7 mouse cellular contexts compared by ENCODE assay signal in the genomic region with DNA sequence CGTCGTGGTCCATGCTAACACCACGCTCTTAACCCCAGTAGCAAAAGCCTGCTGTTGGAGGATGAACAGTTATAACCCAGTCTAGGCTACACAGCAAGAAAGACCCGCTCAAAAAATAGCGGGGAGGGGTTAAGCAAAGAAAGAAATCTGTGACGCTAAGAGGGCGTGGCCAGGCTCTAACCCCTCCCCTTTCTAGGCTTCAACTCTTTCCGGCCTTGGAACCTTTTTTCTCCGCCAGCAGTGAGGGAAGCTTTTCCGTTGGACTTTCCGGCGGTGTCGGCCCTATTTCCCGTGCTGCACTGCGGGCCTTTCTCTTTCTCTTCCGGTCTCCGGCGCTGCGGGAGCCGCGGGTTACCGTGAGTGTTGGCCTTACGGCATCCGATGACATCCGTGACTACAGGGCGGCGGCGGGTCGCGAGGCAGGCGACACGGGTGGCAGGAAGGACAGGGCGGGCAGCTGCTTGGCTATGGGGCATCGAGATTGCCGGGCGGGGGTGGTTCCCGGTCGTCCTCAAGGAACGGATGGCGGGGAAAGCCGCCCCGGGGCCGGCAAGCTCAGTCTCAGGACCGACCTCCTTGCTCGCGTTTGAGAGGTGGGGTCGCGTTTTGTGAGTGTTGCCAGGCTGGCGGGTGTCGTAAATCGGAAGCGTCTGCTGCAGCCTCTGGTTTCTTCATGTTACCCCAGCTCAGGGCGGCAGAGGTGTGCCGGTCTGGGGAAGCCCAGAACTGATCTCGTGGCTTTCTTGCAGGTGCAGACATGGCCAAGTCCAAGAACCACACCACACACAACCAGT. TPM values are rescaled to one million over a fixed set of nuclear protein-coding genes. Genes with fewer than 3 reads are reported as not detected.
DNase-seq lines count a peak whose midpoint lies in the region; ATAC-seq lines count a peak whose summit lies in the region.

A gene (plus strand): TSS at position 234 of the 794 bp plus-strand sequence.

- H3K4me2 ChIP-seq in midbrain, embryonic 13.5 days (replicated peaks), result peak within 1 kb of the TSS; percentile 89

- peak within 1 kb of the TSS; percentile 91 for H3K4me3 ChIP-seq in embryonic facial prominence, embryonic 10.5 days
- H3K4me3 ChIP-seq in limb, embryonic 10.5 days, result peak within 1 kb of the TSS; percentile 89
- peak within 1 kb of the TSS; percentile 92 for H3K4me3 ChIP-seq in midbrain, embryonic 13.5 days (replicated peaks)

- H3K9ac ChIP-seq in midbrain, embryonic 13.5 days (replicated peaks), result peak within 1 kb of the TSS; percentile 98

- peak within 1 kb of the TSS; percentile 98 for H3K27ac ChIP-seq in embryonic facial prominence, embryonic 10.5 days (replicated peaks)
- peak within 1 kb of the TSS; percentile 97 for H3K27ac ChIP-seq in limb, embryonic 10.5 days
- peak within 1 kb of the TSS; percentile 95 for H3K27ac ChIP-seq in midbrain, embryonic 13.5 days

- WGBS in embryonic facial prominence, embryonic 10.5 days, result under 1% methylated on average over 55 of the region's 55 CpGs
- WGBS in limb, embryonic 10.5 days, result under 1% methylated on average over 55 of the region's 55 CpGs
- under 1% methylated on average over 55 of the region's 55 CpGs for WGBS in midbrain, embryonic 13.5 days

- H3K9me3 ChIP-seq in embryonic facial prominence, embryonic 10.5 days, result no peaks in the 10 kb centered on the region
- H3K9me3 ChIP-seq in limb, embryonic 10.5 days (replicated peaks), result no peaks in the 10 kb centered on the region
- no peaks in the 10 kb centered on the region for H3K9me3 ChIP-seq in midbrain, embryonic 13.5 days

- H3K27me3 ChIP-seq in embryonic facial prominence, embryonic 10.5 days (replicated peaks; ENCODE audit: low read depth, poor library complexity, severe bottlenecking), result no peaks in the 10 kb centered on the region
- H3K27me3 ChIP-seq in limb, embryonic 10.5 days (ENCODE audit: low read depth, poor library complexity, severe bottlenecking), result no peaks in the 10 kb centered on the region
- H3K27me3 ChIP-seq in midbrain, embryonic 13.5 days, result no peaks in the 10 kb centered on the region

- H3K36me3 ChIP-seq in embryonic facial prominence, embryonic 10.5 days (replicated peaks), result peaks cover 42% of the 10 kb centered on the region
- peaks cover 42% of the 10 kb centered on the region for H3K36me3 ChIP-seq in limb, embryonic 10.5 days
- H3K36me3 ChIP-seq in midbrain, embryonic 13.5 days, result peaks cover 37% of the 10 kb centered on the region

- DNase-seq in adrenal gland, postnatal 10 days, result peak; percentile 96
- peak; percentile 94 for DNase-seq in embryonic facial prominence, embryonic 10.5 days (ENCODE audit: low spot score)
- peak; percentile 92 for DNase-seq in kidney, adult 11 months
- DNase-seq in limb, embryonic 10.5 days (ENCODE audit: low spot score), result peak; percentile 90
- DNase-seq in spleen, adult 12 weeks (ENCODE audit: low spot score), result peak; percentile 82

- H3K4me1 ChIP-seq in embryonic facial prominence, embryonic 10.5 days, result peaks cover 22% of the 10 kb centered on the region
- H3K4me1 ChIP-seq in limb, embryonic 10.5 days, result peaks cover 20% of the 10 kb centered on the region
- H3K4me1 ChIP-seq in midbrain, embryonic 13.5 days (replicated peaks), result peaks cover 11% of the 10 kb centered on the region

- peak; percentile 95 for ATAC-seq in granulocyte monocyte progenitor cell, adult 5-6 weeks (replicated peaks; ENCODE audit: poor library complexity, severe bottlenecking)
- peak; percentile 93 for ATAC-seq in midbrain, embryonic 13.5 days

RNA-seq across cellular contexts. Expression of the gene that starts here (rescaled TPM):
- total RNA-seq in adrenal gland, postnatal 10 days (2021), result 100 to 1,000 TPM; 485 to 490 TPM
- 1,047 and 1,078 TPM in 2 replicates for polyA plus RNA-seq in embryonic facial prominence, embryonic 10.5 days (2016; fragmentation: Nextera tagmentation; extraction: Ambion mirVana)
- 2,290 and 2,982 TPM in 2 replicates for total RNA-seq in granulocyte monocyte progenitor cell, adult 5-6 weeks (2014; fragmentation: Nextera tagmentation)
- 1,520 and 1,547 TPM in 2 replicates for total RNA-seq in granulocyte monocyte progenitor cell, adult 5-6 weeks (2017)
- 1,033 and 1,267 TPM in 2 replicates for polyA plus RNA-seq in limb, embryonic 10.5 days (2016; fragmentation: Nextera tagmentation; extraction: Ambion mirVana)
- 676 and 681 TPM in 2 replicates for polyA plus RNA-seq in midbrain, embryonic 13.5 days (2015; fragmentation: Nextera tagmentation; extraction: Ambion mirVana)

Comparison
In these comparisons a context has a peak if more than half of its experiments do, and no peak if none do; other contexts are left out.
1. Peak in every context shown above with its lines: DNase-seq, ATAC-seq, H3K4me3 ChIP-seq and H3K27ac ChIP-seq.